Mouse (Mus musculus) hindbrain, embryonic 14.5 days (tissue): Measurements from ENCODE around the gene Clpp. TPM values are rescaled to one million over a fixed set of nuclear protein-coding genes. Genes with fewer than 3 reads are reported as not detected.

Experiments
- ATAC-seq: fragments of 200-750 bp; cut with Nextera tagmentation; 2 replicates; pipeline ENCODE4 v1.8.0; 2017; ENCODE audit warnings: moderate number of reproducible peaks, mild to moderate bottlenecking, moderate TSS enrichment, moderate library complexity; ENCODE audit not compliant: low FRiP score
- DNase-seq: peaks from one replicate; pipeline ENCODE4 v3.0.0-alpha.2; 2015; ENCODE audit warnings: low spot score
- H3K27ac ChIP-seq: fragments of 300-500 bp; sonication (generic); 2 replicates; pipeline ENCODE4 v1.5.1; 2014; ENCODE audit warnings: mild to moderate bottlenecking, moderate library complexity
- H3K27me3 ChIP-seq: fragments of 300-500 bp; sonication (generic); 2 replicates; pipeline ENCODE4 v1.6.1; 2014; ENCODE audit warnings: mild to moderate bottlenecking, low read length, mixed read lengths; ENCODE audit not compliant: control insufficient read depth, insufficient read depth
- H3K36me3 ChIP-seq: fragments of 300-500 bp; sonication (generic); replicated peaks from 2 replicates; pipeline ENCODE4 v1.6.1; 2014; ENCODE audit not compliant: control insufficient read depth, insufficient read depth
- H3K4me1 ChIP-seq: fragments of 300-500 bp; sonication (generic); replicated peaks from 2 replicates; pipeline ENCODE4 v1.6.1; 2014; ENCODE audit warnings: antibody characterized with exemption, low read length, mixed read lengths; ENCODE audit not compliant: control insufficient read depth, insufficient read depth
- H3K4me2 ChIP-seq: fragments of 300-500 bp; sonication (generic); replicated peaks from 2 replicates; pipeline ENCODE4 v1.6.1; 2014; ENCODE audit warnings: mild to moderate bottlenecking, moderate library complexity
- H3K4me3 ChIP-seq: fragments of 300-500 bp; sonication (generic); replicated peaks from 2 replicates; pipeline ENCODE4 v1.5.1; 2014; ENCODE audit warnings: mild to moderate bottlenecking, low read length
- H3K9ac ChIP-seq: fragments of 300-500 bp; sonication (generic); 2 replicates; pipeline ENCODE4 v1.6.1; 2014
- H3K9me3 ChIP-seq: fragments of 300-500 bp; sonication (generic); 2 replicates; pipeline ENCODE4 v1.6.1; 2016; ENCODE audit warnings: low read length; ENCODE audit not compliant: control insufficient read depth
- WGBS: fragments of 180-500 bp; shearing (Covaris S2); extraction: QIAGEN DNeasy Blood & Tissue Kit; methylation state at CpG from one replicate; pipeline ENCODE4 v1.1.7; 2014; 5-methylcytosine and 5-hydroxymethylcytosine counted together
- polyA plus RNA-seq: library from polyadenylated mRNA; unstranded; fragments of >200 nt; fragmentation: Nextera tagmentation; extraction: Ambion mirVana; gene quantifications from 2 replicates; pipeline ENCODE4 v1.2.1, GENCODE M21; 2014

Clpp gene
- polyA plus RNA-seq, 1 experiment from 2014 or later, result 172 TPM

DNA sequence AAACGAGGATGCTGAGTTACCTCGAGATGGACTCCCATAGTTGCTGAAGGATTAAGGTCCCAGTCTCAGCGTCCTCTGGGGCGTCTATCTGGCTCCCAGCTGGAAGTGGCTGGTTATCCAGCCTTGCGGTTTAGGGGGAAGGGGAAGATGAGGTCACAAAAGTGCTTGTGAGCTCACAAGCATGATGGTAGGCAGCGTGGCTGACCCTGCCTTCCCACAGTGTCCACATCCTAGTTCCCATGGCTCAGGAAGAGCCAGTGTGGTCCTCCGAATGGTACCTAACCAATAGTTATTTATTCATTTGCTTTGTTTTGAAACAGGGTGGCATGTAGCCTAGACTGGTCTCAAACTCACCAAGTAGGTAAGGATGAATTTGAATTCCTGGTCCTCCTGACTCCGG, 51.4 kb downstream of the Clpp start, which contains the start of gene Slc25a41:
Slc25a41 (minus strand) TSS at position 101 of the 400 bp plus-strand sequence.
- DNase-seq (no peak), ATAC-seq (no peak)
- Histone ChIP-seq H3K4me2 (no peak within 1 kb of the TSS), H3K27me3 (0 out of 2 replicates have a peak, but pooled peaks cover 6% of the 10 kb centered on the region), H3K4me3 (no peak within 1 kb of the TSS), H3K36me3 (peaks cover 14% of the 10 kb centered on the region), H3K4me1 (no peaks in the 10 kb centered on the region), H3K9ac (no peak within 1 kb of the TSS), H3K27ac (no peak within 1 kb of the TSS), H3K9me3 (no peaks in the 10 kb centered on the region)
- 72% methylated on average over 8 of the region's 8 CpGs for WGBS

Other genes with a start within 250 kb of the Clpp start
- 2.8 and 3.8 TPM in 2 replicates for gene Nrtn, start 232.8 kb upstream of the Clpp start, polyA plus RNA-seq
- gene Dus3l, start 225.5 kb upstream of the Clpp start, polyA plus RNA-seq, result 76.9 and 81.9 TPM in 2 replicates
- gene Prr22, start 220.1 kb upstream of the Clpp start, polyA plus RNA-seq, result 0.76 and 0.78 TPM in 2 replicates
- 3.3 and 4.3 TPM in 2 replicates for gene Rfx2, start 159.3 kb upstream of the Clpp start, polyA plus RNA-seq
- not detected in 2 replicates for gene Acsbg2, start 115.9 kb upstream of the Clpp start, polyA plus RNA-seq
- gene 1700061G19Rik, start 114.8 kb upstream of the Clpp start, polyA plus RNA-seq, result 0.31 and 0.41 TPM in 2 replicates
- 50.1 and 53.2 TPM in 2 replicates for gene Mllt1, start 54.9 kb upstream of the Clpp start, polyA plus RNA-seq
- gene Acer1, start 8.2 kb upstream of the Clpp start, polyA plus RNA-seq, result not detected in 2 replicates
- 55.7 and 56.5 TPM in 2 replicates for gene Alkbh7, start 7.0 kb downstream of the Clpp start, polyA plus RNA-seq
- gene Pspn, start 9.7 kb downstream of the Clpp start, polyA plus RNA-seq, result 0.47 and 0.68 TPM in 2 replicates
- 54.5 and 58.2 TPM in 2 replicates for gene Gtf2f1, start 21.0 kb downstream of the Clpp start, polyA plus RNA-seq
- gene Gm17949, start 21.2 kb downstream of the Clpp start, polyA plus RNA-seq, result 0.28 and 0.40 TPM in 2 replicates
- 36.0 and 38.1 TPM in 2 replicates for gene Khsrp, start 41.2 kb downstream of the Clpp start, polyA plus RNA-seq
- gene Slc25a41, start 51.3 kb downstream of the Clpp start, polyA plus RNA-seq, result not detected in 2 replicates
- 4.0 and 4.2 TPM in 2 replicates for gene Crb3, start 68.8 kb downstream of the Clpp start, polyA plus RNA-seq
- 40.6 and 46.8 TPM in 2 replicates for gene Slc25a23, start 69.6 kb downstream of the Clpp start, polyA plus RNA-seq
- 2.8 and 3.6 TPM in 2 replicates for gene Dennd1c, start 88.2 kb downstream of the Clpp start, polyA plus RNA-seq
- 312 and 331 TPM in 2 replicates for gene Tubb4a, start 97.5 kb downstream of the Clpp start, polyA plus RNA-seq
- 5.6 and 6.2 TPM in 2 replicates for gene Tnfsf9, start 115.0 kb downstream of the Clpp start, polyA plus RNA-seq
- 1.5 and 1.7 TPM in 2 replicates for gene Cd70, start 159.5 kb downstream of the Clpp start, polyA plus RNA-seq
- gene Tnfsf14, start 203.9 kb downstream of the Clpp start, polyA plus RNA-seq, result 0.13 TPM in 1 of 2 replicates, not detected in the other
- 2.0 and 2.7 TPM in 2 replicates for gene C3, start 237.8 kb downstream of the Clpp start, polyA plus RNA-seq